Mouse (Mus musculus): ENCODE results near the gene Smdt1.

- TF ChIP-seq POLR2A (IDR thresholded peaks at IDR 0.05; ENCODE audit: control insufficient read depth in 1 of 2, insufficient read depth in 1 of 2, low read depth in 1 of 2, low read length in 2 of 2, poor library complexity in 1 of 2), result no peak
- no peak for TF ChIP-seq POLR2AphosphoS5 (IDR thresholded peaks at IDR 0.05; ENCODE audit: borderline replicate concordance, low read depth, low read length)
- no peak for TF ChIP-seq TCF12 (IDR thresholded peaks at IDR 0.05; ENCODE audit: low read depth, low read length)
- no peak for TF ChIP-seq CTCF (IDR thresholded peaks at IDR 0.05 in 2 of 3, conservative IDR thresholded peaks at IDR 0.05 in 1 of 3; ENCODE audit: control insufficient read depth in 1 of 3, insufficient read depth in 1 of 3, low read depth in 2 of 3, low read length in 3 of 3, poor library complexity in 1 of 3, severe bottlenecking in 1 of 3)
- no peak for TF ChIP-seq TAL1 (IDR thresholded peaks at IDR 0.05; ENCODE audit: low read length)
- no peak for TF ChIP-seq ETS1 (IDR thresholded peaks at IDR 0.05; ENCODE audit: low read depth, low read length)
- TF ChIP-seq HCFC1 (IDR thresholded peaks at IDR 0.05; ENCODE audit: low read depth, low read length), result no peak
- TF ChIP-seq ZNF384 (IDR thresholded peaks at IDR 0.05; ENCODE audit: low read depth, low read length), result no peak
- TF ChIP-seq GATA1 (IDR thresholded peaks at IDR 0.05; ENCODE audit: low read depth, low read length), result no peak
Measured at GRCm38 (mm10) chr15:82372991-82373390, 34.2 kb downstream of the Smdt1 start.
